Mouse (Mus musculus): ENCODE results near the gene Bag5. TPM values are rescaled to one million over a fixed set of nuclear protein-coding genes. Genes with fewer than 3 reads are reported as not detected.

The Bag5 gene
- total and polyA plus RNA-seq, 3 experiments = 9.8 to 22.8 (median 18.8) TPM

GRCm38 (mm10) chr12:111752491-111752890 is 39.4 kb upstream of the Bag5 start:
- Histone ChIP-seq H3K79me2 (replicated peaks; ENCODE audit: control insufficient read depth, insufficient read depth, low read length) (no peaks in the 10 kb centered on the region), H3K27me3 (ENCODE audit: control insufficient read depth, insufficient read depth, low read length) (no peaks in the 10 kb centered on the region), H3K27ac (no peak overlapping the region; the same call in 1 of the 2 replicates), H3K36me3 (ENCODE audit: control insufficient read depth, insufficient read depth, low read length) (no peaks in the 10 kb centered on the region), H3K9ac (ENCODE audit: low read depth, low read length) (no peak overlapping the region), H3K4me1 (ENCODE audit: control insufficient read depth, insufficient read depth, low read length) (peaks cover 6% of the 10 kb centered on the region), H3K4me3 (no peak overlapping the region)
- TF ChIP-seq EP300 (IDR thresholded peaks at IDR 0.05; ENCODE audit: insufficient read depth, low read depth, low read length) (no peak), POLR2A (IDR thresholded peaks at IDR 0.05; ENCODE audit: insufficient read depth, low read depth, low read length) (no peak), CTCF (IDR thresholded peaks at IDR 0.05) (no peak)
- 81% methylated on average over 6 of the region's 6 CpGs for whole genome bisulfite sequencing
- DNase-seq = no peak
- intact Hi-C loops (cut with DNase I) = no loop called here

- intact Hi-C loops (cut with DNase I) = no loop called here
- no peaks in the 10 kb centered on the region for H3K36me3 ChIP-seq (ENCODE audit: control insufficient read depth, insufficient read depth, low read length)
- H3K79me2 ChIP-seq (replicated peaks; ENCODE audit: control insufficient read depth, insufficient read depth, low read length) = no peaks in the 10 kb centered on the region
These were observed 37.7 kb upstream of the Bag5 start for GRCm38 (mm10) chr12:111750739-111751138.

GRCm38 (mm10) chr12:111747421-111747820 is 34.4 kb upstream of the Bag5 start:
- Histone ChIP-seq H3K36me3 (ENCODE audit: control insufficient read depth, insufficient read depth, low read length) (no peaks in the 10 kb centered on the region), H3K4me3 (no peak overlapping the region), H3K4me1 (ENCODE audit: control insufficient read depth, insufficient read depth, low read length) (peaks cover 18% of the 10 kb centered on the region), H3K9ac (ENCODE audit: low read depth, low read length) (no peak overlapping the region), H3K79me2 (replicated peaks; ENCODE audit: control insufficient read depth, insufficient read depth, low read length) (no peaks in the 10 kb centered on the region), H3K27me3 (ENCODE audit: control insufficient read depth, insufficient read depth, low read length) (no peaks in the 10 kb centered on the region), H3K27ac (no peak overlapping the region)
- intact Hi-C loops (cut with DNase I) = no loop called here
- TF ChIP-seq POLR2A (IDR thresholded peaks at IDR 0.05; ENCODE audit: insufficient read depth, low read depth, low read length) = no peak
- TF ChIP-seq CTCF (IDR thresholded peaks at IDR 0.05) = no peak
- no peak for TF ChIP-seq EP300 (IDR thresholded peaks at IDR 0.05; ENCODE audit: insufficient read depth, low read depth, low read length)
- DNase-seq = no peak
- WGBS = 84% methylated on average over 7 of the region's 7 CpGs

More at GRCm38 (mm10) chr12:111750739-111751138, 37.7 kb upstream of the Bag5 start:
- H3K4me1 ChIP-seq (ENCODE audit: control insufficient read depth, insufficient read depth, low read length) = peaks cover 13% of the 10 kb centered on the region
- no peak overlapping the region for H3K9ac ChIP-seq (ENCODE audit: low read depth, low read length)
- H3K4me3 ChIP-seq = no peak overlapping the region
- DNase-seq = no peak
- whole genome bisulfite sequencing = 89% methylated on average over 3 of the region's 3 CpGs
- H3K27ac ChIP-seq = no peak overlapping the region
- no peaks in the 10 kb centered on the region for H3K27me3 ChIP-seq (ENCODE audit: control insufficient read depth, insufficient read depth, low read length)
- no peak for TF ChIP-seq CTCF (IDR thresholded peaks at IDR 0.05)
- no peak for TF ChIP-seq POLR2A (IDR thresholded peaks at IDR 0.05; ENCODE audit: insufficient read depth, low read depth, low read length)
- no peak for TF ChIP-seq EP300 (IDR thresholded peaks at IDR 0.05; ENCODE audit: insufficient read depth, low read depth, low read length)

GRCm38 (mm10) chr12:111746091-111746490 is 33.0 kb upstream of the Bag5 start:
- Histone ChIP-seq H3K36me3 (ENCODE audit: control insufficient read depth, insufficient read depth, low read length) (no peaks in the 10 kb centered on the region), H3K4me3 (no peak overlapping the region), H3K9ac (ENCODE audit: low read depth, low read length) (no peak overlapping the region), H3K27me3 (ENCODE audit: control insufficient read depth, insufficient read depth, low read length) (no peaks in the 10 kb centered on the region), H3K27ac (peak overlapping the region; percentile 67), H3K79me2 (replicated peaks; ENCODE audit: control insufficient read depth, insufficient read depth, low read length) (no peaks in the 10 kb centered on the region), H3K4me1 (ENCODE audit: control insufficient read depth, insufficient read depth, low read length) (peaks cover 18% of the 10 kb centered on the region)
- peak; percentile 86 to 89 for DNase-seq
- TF ChIP-seq CTCF (IDR thresholded peaks at IDR 0.05) = no peak
- peak; percentile 43; the same call in 1 of the 2 replicates for TF ChIP-seq EP300 (IDR thresholded peaks at IDR 0.05; ENCODE audit: insufficient read depth, low read depth, low read length)
- intact Hi-C loops (cut with DNase I) = no loop called here
- WGBS = 16% methylated on average over 5 of the region's 5 CpGs

- no peak for TF ChIP-seq CTCF (IDR thresholded peaks at IDR 0.05)
- TF ChIP-seq POLR2A (IDR thresholded peaks at IDR 0.05; ENCODE audit: insufficient read depth, low read depth, low read length) = no peak
- no peak for TF ChIP-seq EP300 (IDR thresholded peaks at IDR 0.05; ENCODE audit: insufficient read depth, low read depth, low read length)
These were observed 32.2 kb upstream of the Bag5 start for GRCm38 (mm10) chr12:111745274-111745673.

GRCm38 (mm10) chr12:111743981-111744423 is 30.9 kb upstream of the Bag5 start:
- DNase-seq = peak; percentile 57 to 62
- TF ChIP-seq CTCF (IDR thresholded peaks at IDR 0.05) = no peak
- no peak for TF ChIP-seq EP300 (IDR thresholded peaks at IDR 0.05; ENCODE audit: insufficient read depth, low read depth, low read length)
- no peak for TF ChIP-seq POLR2A (IDR thresholded peaks at IDR 0.05; ENCODE audit: insufficient read depth, low read depth, low read length)
- Histone ChIP-seq H3K27me3 (ENCODE audit: control insufficient read depth, insufficient read depth, low read length) (no peaks in the 10 kb centered on the region), H3K36me3 (ENCODE audit: control insufficient read depth, insufficient read depth, low read length) (no peaks in the 10 kb centered on the region), H3K4me1 (ENCODE audit: control insufficient read depth, insufficient read depth, low read length) (peaks cover 18% of the 10 kb centered on the region), H3K27ac (peak overlapping the region; percentile 52), H3K4me3 (no peak overlapping the region), H3K9ac (ENCODE audit: low read depth, low read length) (no peak overlapping the region), H3K79me2 (replicated peaks; ENCODE audit: control insufficient read depth, insufficient read depth, low read length) (no peaks in the 10 kb centered on the region)
- WGBS = 73% methylated on average over 11 of the region's 11 CpGs
- intact Hi-C loops (cut with DNase I) = loop anchor here (5.0 kb wide), 3 partner anchors 33 to 108 kb away; partner anchors contain the start of genes Xrcc3 and Zfyve21

More at GRCm38 (mm10) chr12:111745274-111745673, 32.2 kb upstream of the Bag5 start:
- Histone ChIP-seq H3K79me2 (replicated peaks; ENCODE audit: control insufficient read depth, insufficient read depth, low read length) (no peaks in the 10 kb centered on the region), H3K36me3 (ENCODE audit: control insufficient read depth, insufficient read depth, low read length) (no peaks in the 10 kb centered on the region), H3K27me3 (ENCODE audit: control insufficient read depth, insufficient read depth, low read length) (no peaks in the 10 kb centered on the region), H3K4me3 (no peak overlapping the region), H3K4me1 (ENCODE audit: control insufficient read depth, insufficient read depth, low read length) (peaks cover 18% of the 10 kb centered on the region), H3K27ac (peak overlapping the region; percentile 67), H3K9ac (ENCODE audit: low read depth, low read length) (no peak overlapping the region)
- intact Hi-C loops (cut with DNase I) = no loop called here
- no peak for DNase-seq
- WGBS = 73% methylated on average over 6 of the region's 6 CpGs
